Mouse (Mus musculus): Measurements from ENCODE around the gene Tal1. TPM values are rescaled to one million over a fixed set of nuclear protein-coding genes. Genes with fewer than 3 reads are reported as not detected.

Gene Tal1
- total RNA-seq, 2 experiments from 2014 or later: 2.1 to 2.4 TPM

- DNase-seq: no peak
Observed at GRCm38 (mm10) chr4:115071668-115072067, 15.4 kb downstream of the Tal1 start.

GRCm38 (mm10) chr4:115074789-115075188 lies 18.6 kb downstream of the Tal1 start:
- no peak for DNase-seq

- DNase-seq: peak in 1 of 2 experiments; percentile 34
Observed at GRCm38 (mm10) chr4:115075204-115075915, 19.1 kb downstream of the Tal1 start.

- DNase-seq: peak in 1 of 2 experiments; percentile 41
Observed at GRCm38 (mm10) chr4:115078892-115079820, 22.9 kb downstream of the Tal1 start.

GRCm38 (mm10) chr4:115079821-115080349 lies 23.7 kb downstream of the Tal1 start:
- DNase-seq: no peak

GRCm38 (mm10) chr4:115083031-115083430 lies 26.8 kb downstream of the Tal1 start:
- DNase-seq: no peak

GRCm38 (mm10) chr4:115085522-115086095 lies 29.4 kb downstream of the Tal1 start:
- DNase-seq: peak; percentile 55 to 70

- no peak for DNase-seq
Observed at GRCm38 (mm10) chr4:115086257-115086656, 30.0 kb downstream of the Tal1 start.

- DNase-seq: no peak
Observed at GRCm38 (mm10) chr4:115086763-115087415, 30.7 kb downstream of the Tal1 start.

GRCm38 (mm10) chr4:115088611-115089338 lies 32.5 kb downstream of the Tal1 start, which contains the start of gene Pdzk1ip1:
Pdzk1ip1 (plus strand) TSS chr4:115088708.
- no peak for DNase-seq

GRCm38 (mm10) chr4:115090592-115090991 lies 34.4 kb downstream of the Tal1 start:
- DNase-seq: no peak

GRCm38 (mm10) chr4:115091806-115092205 lies 35.6 kb downstream of the Tal1 start:
- DNase-seq: no peak

- DNase-seq: no peak
Observed at GRCm38 (mm10) chr4:115093331-115093864, 37.2 kb downstream of the Tal1 start.

- no peak for DNase-seq
Observed at GRCm38 (mm10) chr4:115094056-115094455, 37.8 kb downstream of the Tal1 start.

- peak; percentile 35 to 56 for DNase-seq
Observed at GRCm38 (mm10) chr4:115095671-115096434, 39.6 kb downstream of the Tal1 start.

GRCm38 (mm10) chr4:115096435-115097145 lies 40.4 kb downstream of the Tal1 start:
- no peak for DNase-seq

GRCm38 (mm10) chr4:115097146-115097496 lies 40.9 kb downstream of the Tal1 start:
- DNase-seq: peak in 1 of 2 experiments; percentile 35

- DNase-seq: peak; percentile 27 to 38
Observed at GRCm38 (mm10) chr4:115101682-115102081, 45.5 kb downstream of the Tal1 start.

GRCm38 (mm10) chr4:115103510-115103909 lies 47.3 kb downstream of the Tal1 start:
- no peak for DNase-seq

Measured in adrenal gland, postnatal 36 days (tissue).